Mouse (Mus musculus) midbrain, postnatal 0 days (tissue): ENCODE measurements around the gene Evx2. TPM values are rescaled to one million over a fixed set of nuclear protein-coding genes. Genes with fewer than 3 reads are reported as not detected.

ENCODE experiments used
- ATAC-seq: fragments of 200-750 bp; cut with Nextera tagmentation; 2 replicates; pipeline ENCODE4 v1.8.0; 2017; ENCODE audit warnings: moderate number of reproducible peaks, mild to moderate bottlenecking, moderate TSS enrichment, moderate library complexity; ENCODE audit not compliant: low FRiP score
- DNase-seq: peaks from one replicate; pipeline ENCODE4 v3.0.0-alpha.2; 2015; ENCODE audit warnings: low spot score
- H3K27ac ChIP-seq: fragments of 300-500 bp; sonication (generic); 2 replicates; pipeline ENCODE4 v1.5.1; 2014; ENCODE audit warnings: low read depth, mild to moderate bottlenecking, low read length, mixed read lengths
- H3K27me3 ChIP-seq: fragments of 300-500 bp; sonication (generic); 2 replicates; pipeline ENCODE4 v1.6.1; 2014; ENCODE audit warnings: low read length, control low read depth, mixed read lengths; ENCODE audit not compliant: insufficient read depth
- H3K36me3 ChIP-seq: fragments of 300-500 bp; sonication (generic); 2 replicates; pipeline ENCODE4 v1.6.1; 2014; ENCODE audit warnings: low read length, control low read depth, mixed read lengths; ENCODE audit not compliant: insufficient read depth
- H3K4me1 ChIP-seq: fragments of 300-500 bp; sonication (generic); 2 replicates; pipeline ENCODE4 v1.6.1; 2014; ENCODE audit warnings: mild to moderate bottlenecking, control low read depth, antibody characterized with exemption, low read length, mixed read lengths; ENCODE audit not compliant: insufficient read depth
- H3K4me2 ChIP-seq: fragments of 300-500 bp; sonication (generic); 2 replicates; pipeline ENCODE4 v1.6.1; 2014; ENCODE audit warnings: low read depth, mild to moderate bottlenecking, low read length, mixed read lengths; ENCODE audit not compliant: poor library complexity, severe bottlenecking
- H3K4me3 ChIP-seq: fragments of 300-500 bp; sonication (generic); 2 replicates; pipeline ENCODE4 v1.5.1; 2014; ENCODE audit warnings: low read depth, mild to moderate bottlenecking, low read length, moderate library complexity
- H3K9ac ChIP-seq: fragments of 300-500 bp; sonication (generic); replicated peaks from 2 replicates; pipeline ENCODE4 v1.6.1; 2014; ENCODE audit warnings: mild to moderate bottlenecking, low read length, moderate library complexity, mixed read lengths; ENCODE audit not compliant: poor library complexity, severe bottlenecking
- H3K9me3 ChIP-seq: fragments of 300-500 bp; sonication (generic); 2 replicates; pipeline ENCODE4 v1.6.1; 2016; ENCODE audit warnings: low read length, control low read depth
- CTCF ChIP-seq: IDR thresholded peaks from 2 replicates; pipeline ENCODE4 v1.5.1; 2016; ENCODE audit warnings: antibody characterized with exemption, mild to moderate bottlenecking
- WGBS: fragments of 180-500 bp; shearing (Covaris S2); extraction: QIAGEN DNeasy Blood & Tissue Kit; methylation state at CpG from one replicate; pipeline ENCODE4 v1.1.7; 2014; 5-methylcytosine and 5-hydroxymethylcytosine counted together
- polyA plus RNA-seq: library from polyadenylated mRNA; unstranded; fragments of >200 nt; fragmentation: Nextera tagmentation; extraction: Ambion mirVana; gene quantifications from 2 replicates; pipeline ENCODE4 v1.2.1, GENCODE M21; 2015
- total RNA-seq: library from RNA; depleted of rRNA; stranded (reverse); fragments of >200 nt; gene quantifications from 2 replicates; pipeline ENCODE4 v1.2.3, GENCODE M21; 2014

The Evx2 gene
- total and polyA plus RNA-seq, 2 experiments from 2014 or later = 0.33 to 4.2 TPM

DNA sequence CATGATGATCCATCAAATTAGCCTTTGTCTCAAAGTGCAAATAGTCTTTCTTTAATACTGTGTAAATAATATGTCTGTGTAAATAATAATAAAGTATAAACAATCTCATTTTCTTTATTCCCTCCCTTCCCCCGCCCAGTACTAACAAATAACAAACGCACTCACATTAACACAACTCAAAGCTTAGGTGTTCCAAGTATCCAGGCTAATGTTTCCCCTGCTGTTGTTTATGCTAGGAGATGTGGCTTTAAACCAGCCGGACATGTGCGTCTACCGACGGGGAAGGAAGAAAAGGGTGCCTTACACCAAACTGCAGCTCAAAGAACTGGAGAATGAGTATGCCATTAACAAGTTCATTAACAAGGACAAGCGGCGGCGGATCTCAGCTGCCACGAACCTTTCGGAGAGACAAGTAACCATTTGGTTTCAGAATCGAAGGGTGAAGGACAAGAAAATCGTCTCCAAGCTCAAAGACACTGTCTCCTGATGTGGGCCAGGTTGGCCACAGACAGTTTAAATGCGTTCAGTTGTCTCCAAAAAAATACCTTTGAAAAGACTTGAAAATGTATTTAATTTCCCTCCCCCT lies 10.4 kb upstream of the Evx2 start:
- no peak for ATAC-seq
- Histone ChIP-seq H3K9me3 (no peaks in the 10 kb centered on the region), H3K4me3 (no peak overlapping the region)

DNA sequence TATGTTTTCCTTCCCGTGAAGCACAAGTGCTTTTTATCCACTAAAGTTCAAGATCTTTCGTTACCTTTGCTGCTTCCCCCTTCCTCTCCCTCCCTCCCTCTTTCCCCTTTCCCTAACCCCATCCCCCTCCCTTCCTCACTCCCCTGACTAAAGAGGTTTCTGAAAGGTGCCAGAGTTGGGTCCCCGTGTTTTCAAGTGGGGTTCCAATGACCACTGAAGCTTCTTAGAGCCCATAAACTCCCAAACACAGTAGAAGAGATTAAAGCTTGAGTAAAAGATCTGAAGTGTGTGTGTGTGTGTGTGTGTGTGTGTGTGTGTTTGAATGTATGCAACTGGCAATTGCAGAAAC lies 9.8 kb upstream of the Evx2 start:
- Histone ChIP-seq H3K36me3 (no peaks in the 10 kb centered on the region), H3K4me1 (peaks cover 3% of the 10 kb centered on the region; the same call in 1 of the 2 replicates), H3K4me2 (no peak overlapping the region), H3K9ac (no peak overlapping the region), H3K9me3 (no peaks in the 10 kb centered on the region), H3K27me3 (peaks cover 88% of the 10 kb centered on the region), H3K4me3 (no peak overlapping the region), H3K27ac (no peak overlapping the region)
- no peak for ATAC-seq
- TF ChIP-seq CTCF = no peak
- 0% methylated on average over 3 of the region's 3 CpGs for WGBS
- no peak for DNase-seq

More for the DNA sequence above, 10.4 kb upstream of the Evx2 start:
- H3K27me3 ChIP-seq = peaks cover 88% of the 10 kb centered on the region
- H3K36me3 ChIP-seq = no peaks in the 10 kb centered on the region
- peaks cover 3% of the 10 kb centered on the region; the same call in 1 of the 2 replicates for H3K4me1 ChIP-seq
- H3K9ac ChIP-seq = no peak overlapping the region
- no peak for TF ChIP-seq CTCF
- no peak overlapping the region for H3K27ac ChIP-seq
- DNase-seq = no peak
- H3K4me2 ChIP-seq = no peak overlapping the region
- WGBS = 3% methylated on average over 14 of the region's 14 CpGs

DNA sequence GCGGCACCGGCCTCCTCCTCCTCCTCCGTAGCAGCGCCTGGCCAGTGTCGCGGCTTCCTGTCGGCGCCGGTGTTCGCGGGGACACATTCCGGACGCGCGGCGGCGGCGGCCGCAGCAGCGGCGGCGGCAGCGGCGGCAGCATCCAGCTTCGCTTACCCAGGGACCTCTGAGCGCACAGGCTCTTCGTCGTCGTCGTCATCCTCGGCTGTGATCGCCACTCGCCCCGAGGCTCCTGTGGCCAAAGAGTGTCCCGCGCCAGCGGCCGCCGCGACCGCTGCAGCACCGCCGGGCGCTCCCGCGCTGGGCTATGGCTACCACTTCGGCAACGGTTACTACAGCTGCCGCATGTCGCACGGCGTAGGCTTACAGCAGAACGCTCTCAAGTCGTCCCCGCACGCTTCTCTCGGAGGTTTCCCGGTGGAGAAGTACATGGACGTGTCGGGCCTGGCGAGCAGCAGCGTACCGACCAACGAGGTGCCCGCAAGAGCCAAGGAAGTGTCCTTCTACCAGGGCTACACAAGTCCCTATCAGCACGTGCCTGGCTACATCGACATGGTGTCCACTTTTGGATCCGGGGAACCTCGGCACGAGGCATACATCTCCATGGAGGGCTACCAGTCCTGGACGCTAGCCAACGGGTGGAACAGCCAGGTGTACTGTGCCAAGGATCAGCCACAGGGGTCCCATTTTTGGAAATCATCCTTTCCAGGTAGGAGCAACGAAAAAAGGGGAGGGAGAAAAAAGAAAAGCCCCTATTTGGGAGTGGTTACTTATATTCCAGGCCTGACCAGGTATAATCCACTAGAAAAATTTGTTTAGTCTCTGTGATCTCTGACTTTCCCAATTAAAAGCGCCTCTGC lies 9.2 kb upstream of the Evx2 start:
- no peaks in the 10 kb centered on the region for H3K36me3 ChIP-seq
- ATAC-seq (no peak), DNase-seq (no peak)
- peak overlapping the region; percentile 9; the same call in 1 of the 2 replicates for H3K4me3 ChIP-seq
- H3K9me3 ChIP-seq = no peaks in the 10 kb centered on the region
- under 1% methylated on average over 71 of the region's 74 CpGs for WGBS
- H3K9ac ChIP-seq = no peak overlapping the region
- TF ChIP-seq CTCF = no peak
- peak overlapping the region; percentile 26 for H3K4me2 ChIP-seq
- H3K27ac ChIP-seq = no peak overlapping the region
- H3K4me1 ChIP-seq = peaks cover 3% of the 10 kb centered on the region; the same call in 1 of the 2 replicates
- H3K27me3 ChIP-seq = peaks cover 88% of the 10 kb centered on the region

DNA sequence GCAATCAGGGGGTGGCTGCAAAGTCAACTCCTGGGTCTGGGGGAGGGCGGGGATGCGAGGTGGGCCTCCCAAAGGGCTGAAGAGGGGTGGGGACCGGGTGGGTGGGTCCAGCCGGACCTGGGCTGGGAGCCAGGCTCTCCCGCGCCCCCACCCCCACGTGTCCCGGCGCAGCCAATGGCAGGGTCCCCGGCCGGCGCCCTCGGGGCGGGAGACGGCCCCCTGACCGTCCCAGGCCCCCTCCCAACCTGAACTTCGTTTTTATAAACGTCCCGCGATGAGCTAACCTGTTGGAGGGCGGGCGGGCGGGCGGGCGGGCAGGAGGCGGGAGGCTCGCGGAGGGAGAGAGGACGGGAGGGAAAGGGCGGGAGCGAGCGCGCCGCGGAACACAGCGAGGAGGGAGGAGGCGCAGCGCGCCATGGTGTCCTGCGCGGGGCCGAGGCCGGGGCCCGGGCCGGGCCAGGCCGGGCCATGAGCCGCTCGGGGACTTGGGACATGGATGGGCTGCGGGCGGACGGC lies 8.5 kb upstream of the Evx2 start, which contains the start of gene Hoxd13:
Gene Hoxd13, plus strand, starts transcription at position 469 of the 516 bp plus-strand sequence.
- no peak for ATAC-seq

DNA sequence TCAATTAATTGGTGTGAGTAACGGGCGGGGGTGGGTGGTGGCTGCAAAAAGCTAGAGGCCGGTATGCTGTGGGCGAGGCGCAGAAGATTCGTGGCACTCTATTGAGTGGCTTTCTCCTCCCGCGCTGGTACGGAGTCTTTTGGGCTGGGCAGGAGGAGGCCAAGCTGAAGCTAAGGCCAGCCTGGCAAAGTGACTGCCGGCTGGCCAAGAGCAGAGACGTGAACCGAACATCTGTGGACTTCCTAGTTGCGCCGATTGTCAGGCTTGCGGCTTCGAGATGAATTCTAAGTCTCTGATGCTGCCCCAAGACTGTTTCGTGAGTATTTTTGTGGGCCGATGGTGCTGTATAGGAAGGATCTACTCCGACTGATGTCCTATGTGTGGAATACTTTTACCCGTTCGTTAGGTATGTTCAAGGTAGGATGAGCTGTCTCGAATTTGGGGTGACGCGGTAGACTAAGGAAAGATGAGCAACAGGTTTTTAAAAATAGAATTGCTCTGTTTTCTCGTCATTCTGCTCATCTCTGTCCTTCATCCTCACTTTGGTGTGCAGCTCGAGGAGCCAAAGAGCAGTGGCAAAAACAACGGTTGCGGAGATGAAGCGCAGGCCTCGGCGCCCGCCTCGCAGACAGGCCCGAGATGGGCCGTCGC lies 8.0 kb upstream of the Evx2 start:
- Histone ChIP-seq H3K9ac (no peak overlapping the region), H3K4me2 (no peak overlapping the region), H3K4me3 (no peak overlapping the region), H3K36me3 (no peaks in the 10 kb centered on the region), H3K4me1 (peaks cover 3% of the 10 kb centered on the region; the same call in 1 of the 2 replicates), H3K9me3 (no peaks in the 10 kb centered on the region), H3K27ac (no peak overlapping the region), H3K27me3 (peaks cover 89% of the 10 kb centered on the region)
- ATAC-seq = no peak
- no peak for DNase-seq
- 2% methylated on average over 35 of the region's 36 CpGs for WGBS
- no peak for TF ChIP-seq CTCF

More for the DNA sequence above, 8.5 kb upstream of the Evx2 start, which contains the start of gene Hoxd13:
- H3K27me3 ChIP-seq = peaks cover 89% of the 10 kb centered on the region
- no peak for TF ChIP-seq CTCF
- no peak within 1 kb of the TSS for H3K9ac ChIP-seq
- under 1% methylated on average over 14 of the region's 51 CpGs for WGBS
- no peak for DNase-seq
- H3K4me3 ChIP-seq = peak within 1 kb of the TSS; percentile 9; the same call in 1 of the 2 replicates
- H3K27ac ChIP-seq = no peak within 1 kb of the TSS
- H3K4me2 ChIP-seq = peak within 1 kb of the TSS; percentile 26
- peaks cover 3% of the 10 kb centered on the region; the same call in 1 of the 2 replicates for H3K4me1 ChIP-seq
- H3K36me3 ChIP-seq = no peaks in the 10 kb centered on the region
- H3K9me3 ChIP-seq = no peaks in the 10 kb centered on the region
